Mouse (Mus musculus): ENCODE measurements around the gene Ctrc. TPM values are rescaled to one million over a fixed set of nuclear protein-coding genes. Genes with fewer than 3 reads are reported as not detected.
A peak's percentile ranks its signal among the peaks of the same experiment; 100 is the strongest.

The Ctrc gene
- polyA plus RNA-seq, 1 experiment from 2014 or later: not detected

DNA sequence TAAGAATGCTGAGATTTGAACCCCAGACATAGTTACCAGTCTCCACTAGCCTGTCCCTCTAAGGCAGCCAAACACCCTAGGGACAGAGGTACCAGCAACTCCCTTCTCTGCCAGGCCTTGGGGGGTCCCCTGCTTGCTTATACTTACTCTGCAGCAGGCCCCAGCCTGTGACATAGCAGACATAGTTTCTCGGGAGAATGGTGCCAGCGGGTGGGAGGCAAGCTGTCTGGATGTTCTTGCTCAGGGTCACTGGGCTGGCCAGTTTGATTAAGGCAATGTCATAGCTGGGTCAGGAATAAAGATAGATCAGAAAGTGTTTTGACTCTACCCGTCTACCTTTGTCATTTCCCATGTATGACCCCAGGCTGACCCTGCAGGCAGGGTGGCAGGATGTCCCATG lies 25.0 kb downstream of the Ctrc start:
- ATAC-seq (ENCODE audit: low FRiP score): no peak
- 84% methylated on average over 3 of the region's 3 CpGs for WGBS

GRCm38 (mm10) chr4:141819316-141819715 lies 26.8 kb downstream of the Ctrc start:
- no peaks in the 10 kb centered on the region for H3K9me3 ChIP-seq (ENCODE audit: control insufficient read depth, low read length)
- no peak overlapping the region for H3K4me2 ChIP-seq (replicated peaks; ENCODE audit: low read depth, low read length)
- no peak overlapping the region for H3K27ac ChIP-seq (ENCODE audit: low read depth, low read length)
- no peak for ATAC-seq (ENCODE audit: low FRiP score)
- no peaks in the 10 kb centered on the region for H3K27me3 ChIP-seq (ENCODE audit: control insufficient read depth, insufficient read depth, low read length)
- DNase-seq (ENCODE audit: low spot score): no peak
- H3K4me3 ChIP-seq (ENCODE audit: low read depth, low read length): no peak overlapping the region
- H3K9ac ChIP-seq (ENCODE audit: low read depth, low read length): no peak overlapping the region
- no peaks in the 10 kb centered on the region for H3K36me3 ChIP-seq (ENCODE audit: control insufficient read depth, insufficient read depth, low read length)
- 88% methylated on average over 7 of the region's 7 CpGs for WGBS
- no peaks in the 10 kb centered on the region for H3K4me1 ChIP-seq (replicated peaks; ENCODE audit: control insufficient read depth, insufficient read depth, low read length)

More for the DNA sequence above, 25.0 kb downstream of the Ctrc start:
- Histone ChIP-seq H3K36me3 (ENCODE audit: control insufficient read depth, insufficient read depth, low read length) (no peaks in the 10 kb centered on the region), H3K27ac (ENCODE audit: low read depth, low read length) (no peak overlapping the region), H3K9ac (ENCODE audit: low read depth, low read length) (no peak overlapping the region), H3K4me3 (ENCODE audit: low read depth, low read length) (no peak overlapping the region), H3K4me2 (replicated peaks; ENCODE audit: low read depth, low read length) (no peak overlapping the region), H3K4me1 (replicated peaks; ENCODE audit: control insufficient read depth, insufficient read depth, low read length) (no peaks in the 10 kb centered on the region), H3K27me3 (ENCODE audit: control insufficient read depth, insufficient read depth, low read length) (no peaks in the 10 kb centered on the region), H3K9me3 (ENCODE audit: control insufficient read depth, low read length) (no peaks in the 10 kb centered on the region)
- DNase-seq (ENCODE audit: low spot score): no peak

GRCm38 (mm10) chr4:141818861-141819260 lies 27.3 kb downstream of the Ctrc start:
- no peak for ATAC-seq (ENCODE audit: low FRiP score)
- no peak overlapping the region for H3K4me3 ChIP-seq (ENCODE audit: low read depth, low read length)
- no peaks in the 10 kb centered on the region for H3K36me3 ChIP-seq (ENCODE audit: control insufficient read depth, insufficient read depth, low read length)
- no peak for DNase-seq (ENCODE audit: low spot score)
- H3K4me2 ChIP-seq (replicated peaks; ENCODE audit: low read depth, low read length): no peak overlapping the region
- H3K9me3 ChIP-seq (ENCODE audit: control insufficient read depth, low read length): no peaks in the 10 kb centered on the region
- 85% methylated on average over 13 of the region's 13 CpGs for WGBS
- no peaks in the 10 kb centered on the region for H3K27me3 ChIP-seq (ENCODE audit: control insufficient read depth, insufficient read depth, low read length)
- H3K4me1 ChIP-seq (replicated peaks; ENCODE audit: control insufficient read depth, insufficient read depth, low read length): no peaks in the 10 kb centered on the region
- H3K27ac ChIP-seq (ENCODE audit: low read depth, low read length): no peak overlapping the region
- H3K9ac ChIP-seq (ENCODE audit: low read depth, low read length): no peak overlapping the region

DNA sequence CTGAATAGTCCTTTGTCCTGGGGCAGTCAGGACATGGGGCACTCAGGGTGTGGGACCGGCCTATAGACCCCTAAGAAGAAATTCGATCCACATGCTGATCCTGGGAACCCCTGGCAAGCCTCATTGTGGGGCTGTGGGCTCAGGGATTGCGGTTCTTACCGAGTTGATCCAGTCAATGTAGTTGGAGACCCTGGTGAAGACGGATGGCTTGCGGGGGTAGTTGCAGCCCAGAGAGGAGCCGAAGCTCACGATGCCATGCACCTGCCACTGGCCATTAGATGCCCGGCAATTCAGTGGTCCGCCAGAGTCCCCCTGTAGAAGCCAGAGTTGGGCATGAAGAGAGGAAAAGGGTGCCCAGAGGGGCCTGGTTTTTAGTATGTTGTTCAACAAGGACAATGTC lies 28.5 kb downstream of the Ctrc start:
- no peak for ATAC-seq (ENCODE audit: low FRiP score)
- Histone ChIP-seq H3K4me3 (ENCODE audit: low read depth, low read length) (no peak overlapping the region), H3K4me2 (replicated peaks; ENCODE audit: low read depth, low read length) (no peak overlapping the region), H3K9me3 (ENCODE audit: control insufficient read depth, low read length) (no peaks in the 10 kb centered on the region), H3K36me3 (ENCODE audit: control insufficient read depth, insufficient read depth, low read length) (no peaks in the 10 kb centered on the region), H3K9ac (ENCODE audit: low read depth, low read length) (no peak overlapping the region), H3K4me1 (replicated peaks; ENCODE audit: control insufficient read depth, insufficient read depth, low read length) (no peaks in the 10 kb centered on the region), H3K27ac (ENCODE audit: low read depth, low read length) (no peak overlapping the region), H3K27me3 (ENCODE audit: control insufficient read depth, insufficient read depth, low read length) (no peaks in the 10 kb centered on the region)
- 62% methylated on average over 10 of the region's 10 CpGs for WGBS
- DNase-seq (ENCODE audit: low spot score): no peak

DNA sequence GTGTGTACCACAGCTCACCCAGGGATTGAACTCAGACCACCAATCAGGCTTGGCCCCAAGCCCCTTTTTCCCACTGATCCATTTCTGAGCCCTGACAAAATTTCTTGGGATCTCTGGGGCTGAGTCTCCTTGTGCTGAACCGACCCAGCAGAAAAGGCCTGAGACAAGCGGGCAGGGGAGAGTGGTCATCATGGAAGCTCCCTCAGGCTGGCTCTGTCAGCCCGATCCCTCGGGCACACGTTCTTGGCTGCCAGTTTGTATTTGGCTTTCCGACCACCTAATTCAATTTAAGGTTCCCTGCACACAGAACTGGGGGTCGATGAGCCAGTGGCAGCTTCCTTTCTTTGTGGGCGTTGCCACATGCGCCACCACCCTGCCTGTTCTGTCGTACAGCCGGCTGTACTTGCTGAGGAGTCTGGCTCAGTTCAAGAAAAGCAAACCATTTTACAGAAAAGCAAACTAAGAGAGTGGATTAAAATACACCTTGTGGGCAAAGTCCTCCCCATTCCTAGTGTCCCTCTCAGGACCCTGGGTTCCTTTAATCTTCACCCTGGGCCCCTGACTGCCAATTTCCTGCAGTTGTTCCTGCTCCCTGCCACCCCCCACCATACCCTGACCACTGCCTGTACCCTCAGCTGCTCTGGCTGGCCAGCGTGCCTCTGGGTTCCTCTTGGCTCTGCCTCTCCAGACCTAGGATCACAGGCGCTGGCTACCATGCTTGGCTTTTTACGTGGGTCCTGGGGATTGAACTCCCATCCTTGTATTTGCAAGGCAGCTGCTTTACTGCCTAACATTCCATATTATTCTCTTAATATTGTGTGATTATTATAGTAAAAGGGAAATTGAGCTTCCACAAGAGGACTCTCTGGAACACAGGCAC lies 29.1 kb downstream of the Ctrc start:
- Histone ChIP-seq H3K9ac (ENCODE audit: low read depth, low read length) (no peak overlapping the region), H3K27ac (ENCODE audit: low read depth, low read length) (no peak overlapping the region), H3K27me3 (ENCODE audit: control insufficient read depth, insufficient read depth, low read length) (no peaks in the 10 kb centered on the region), H3K4me2 (replicated peaks; ENCODE audit: low read depth, low read length) (no peak overlapping the region), H3K36me3 (ENCODE audit: control insufficient read depth, insufficient read depth, low read length) (no peaks in the 10 kb centered on the region; the same call in 1 of the 2 replicates), H3K4me3 (ENCODE audit: low read depth, low read length) (no peak overlapping the region), H3K4me1 (replicated peaks; ENCODE audit: control insufficient read depth, insufficient read depth, low read length) (no peaks in the 10 kb centered on the region), H3K9me3 (ENCODE audit: control insufficient read depth, low read length) (no peaks in the 10 kb centered on the region)
- ATAC-seq (ENCODE audit: low FRiP score): no peak
- WGBS: 63% methylated on average over 14 of the region's 14 CpGs
- DNase-seq (ENCODE audit: low spot score): no peak

- Histone ChIP-seq H3K36me3 (ENCODE audit: control insufficient read depth, insufficient read depth, low read length) (peaks cover 6% of the 10 kb centered on the region), H3K4me3 (ENCODE audit: low read depth, low read length) (no peak overlapping the region), H3K27me3 (ENCODE audit: control insufficient read depth, insufficient read depth, low read length) (no peaks in the 10 kb centered on the region), H3K27ac (ENCODE audit: low read depth, low read length) (0 out of 2 replicates have a peak overlapping the region, but pooled peaks have one; percentile 10), H3K9me3 (ENCODE audit: control insufficient read depth, low read length) (no peaks in the 10 kb centered on the region), H3K9ac (ENCODE audit: low read depth, low read length) (no peak overlapping the region), H3K4me1 (replicated peaks; ENCODE audit: control insufficient read depth, insufficient read depth, low read length) (no peaks in the 10 kb centered on the region), H3K4me2 (replicated peaks; ENCODE audit: low read depth, low read length) (no peak overlapping the region)
- DNase-seq (ENCODE audit: low spot score) (no peak), ATAC-seq (ENCODE audit: low FRiP score) (no peak)
- 86% methylated on average over 7 of the region's 7 CpGs for WGBS
Observed at GRCm38 (mm10) chr4:141816267-141816666, 29.9 kb downstream of the Ctrc start.

DNA sequence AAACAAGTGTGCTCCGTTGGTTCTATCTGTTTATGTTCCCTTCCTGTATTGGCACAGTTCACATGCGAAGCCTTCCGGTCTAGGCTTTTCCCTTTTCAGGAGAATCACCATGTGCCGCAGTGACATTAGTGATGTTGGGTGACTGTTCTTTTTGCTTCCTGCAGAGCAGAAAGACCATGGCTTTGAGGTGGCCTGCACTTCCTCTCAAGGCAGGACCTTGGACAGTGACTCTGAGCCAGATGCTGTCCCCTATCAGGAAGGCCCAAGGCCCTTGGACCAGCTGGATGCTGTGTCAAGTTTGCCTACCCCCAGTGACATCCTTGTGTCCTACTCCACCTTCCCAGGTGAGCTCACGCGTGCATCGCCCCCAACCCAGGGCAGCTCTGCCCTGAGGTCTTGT lies 34.8 kb downstream of the Ctrc start:
- H3K36me3 ChIP-seq (ENCODE audit: control insufficient read depth, insufficient read depth, low read length): peaks cover 9% of the 10 kb centered on the region
- H3K4me1 ChIP-seq (replicated peaks; ENCODE audit: control insufficient read depth, insufficient read depth, low read length): no peaks in the 10 kb centered on the region
- no peak overlapping the region for H3K9ac ChIP-seq (ENCODE audit: low read depth, low read length)
- H3K4me3 ChIP-seq (ENCODE audit: low read depth, low read length): no peak overlapping the region
- no peak overlapping the region for H3K4me2 ChIP-seq (replicated peaks; ENCODE audit: low read depth, low read length)
- WGBS: 94% methylated on average over 7 of the region's 7 CpGs
- H3K27ac ChIP-seq (ENCODE audit: low read depth, low read length): no peak overlapping the region
- ATAC-seq (ENCODE audit: low FRiP score) (no peak), DNase-seq (ENCODE audit: low spot score) (no peak)
- H3K9me3 ChIP-seq (ENCODE audit: control insufficient read depth, low read length): no peaks in the 10 kb centered on the region
- no peaks in the 10 kb centered on the region for H3K27me3 ChIP-seq (ENCODE audit: control insufficient read depth, insufficient read depth, low read length)

GRCm38 (mm10) chr4:141810975-141811374 lies 35.2 kb downstream of the Ctrc start:
- ATAC-seq (ENCODE audit: low FRiP score): no peak
- Histone ChIP-seq H3K9ac (ENCODE audit: low read depth, low read length) (no peak overlapping the region), H3K9me3 (ENCODE audit: control insufficient read depth, low read length) (no peaks in the 10 kb centered on the region), H3K27ac (ENCODE audit: low read depth, low read length) (no peak overlapping the region), H3K36me3 (ENCODE audit: control insufficient read depth, insufficient read depth, low read length) (peaks cover 9% of the 10 kb centered on the region), H3K4me3 (ENCODE audit: low read depth, low read length) (no peak overlapping the region), H3K27me3 (ENCODE audit: control insufficient read depth, insufficient read depth, low read length) (no peaks in the 10 kb centered on the region), H3K4me1 (replicated peaks; ENCODE audit: control insufficient read depth, insufficient read depth, low read length) (no peaks in the 10 kb centered on the region), H3K4me2 (replicated peaks; ENCODE audit: low read depth, low read length) (no peak overlapping the region)
- DNase-seq (ENCODE audit: low spot score): no peak
- 98% methylated on average over 2 of the region's 2 CpGs for WGBS

- Histone ChIP-seq H3K4me2 (replicated peaks; ENCODE audit: low read depth, low read length) (no peak overlapping the region), H3K27me3 (ENCODE audit: control insufficient read depth, insufficient read depth, low read length) (no peaks in the 10 kb centered on the region), H3K4me3 (ENCODE audit: low read depth, low read length) (no peak overlapping the region), H3K4me1 (replicated peaks; ENCODE audit: control insufficient read depth, insufficient read depth, low read length) (no peaks in the 10 kb centered on the region), H3K9me3 (ENCODE audit: control insufficient read depth, low read length) (no peaks in the 10 kb centered on the region), H3K27ac (ENCODE audit: low read depth, low read length) (no peak overlapping the region), H3K9ac (ENCODE audit: low read depth, low read length) (no peak overlapping the region), H3K36me3 (ENCODE audit: control insufficient read depth, insufficient read depth, low read length) (peaks cover 14% of the 10 kb centered on the region)
- WGBS: 80% methylated on average over 8 of the region's 8 CpGs
- no peak for ATAC-seq (ENCODE audit: low FRiP score)
- DNase-seq (ENCODE audit: low spot score): peak; percentile 63
Observed at GRCm38 (mm10) chr4:141809850-141810464, 36.2 kb downstream of the Ctrc start.

Data from hindbrain, embryonic 11.5 days (tissue).